Mouse (Mus musculus) bone marrow, adult 2 months (tissue): ENCODE results near the gene Slk. TPM values are rescaled to one million over a fixed set of nuclear protein-coding genes. Genes with fewer than 3 reads are reported as not detected.

Experiments used
- H3K27ac ChIP-seq: fragments of 200-500 bp; 2 replicates; pipeline ENCODE4 v1.5.1; 2012; ENCODE audit warnings: low read depth, mild to moderate bottlenecking, control low read depth, inconsistent platforms, low read length; ENCODE audit not compliant: control insufficient read depth, poor library complexity, insufficient read depth
- H3K4me1 ChIP-seq: fragments of 200-500 bp; 2 replicates; pipeline ENCODE4 v1.6.1; 2011; ENCODE audit warnings: low read length; ENCODE audit not compliant: control insufficient read depth, insufficient read depth
- H3K4me3 ChIP-seq: fragments of 200-500 bp; replicated peaks from 2 replicates; pipeline ENCODE3; 2011; ENCODE audit warnings: mild to moderate bottlenecking, low read depth, low read length, control low read depth; ENCODE audit not compliant: control insufficient read depth
- CTCF ChIP-seq: fragments of 200-500 bp; IDR thresholded peaks from 2 replicates; pipeline ENCODE4 v1.5.1; 2011; ENCODE audit warnings: low read length, control low read depth; ENCODE audit not compliant: control insufficient read depth, insufficient read depth
- POLR2A ChIP-seq: fragments of 200-500 bp; IDR thresholded peaks from 2 replicates; pipeline ENCODE4 v1.6.1; 2011; ENCODE audit warnings: low read depth, mild to moderate bottlenecking, control low read depth, low read length, borderline replicate concordance; ENCODE audit not compliant: control insufficient read depth
- WGBS: fragments of 180-500 bp; shearing (Covaris S2); methylation state at CpG from one replicate; pipeline ENCODE4 v1.1.7; 2018; 5-methylcytosine and 5-hydroxymethylcytosine counted together
- polyA plus RNA-seq: library from polyadenylated mRNA; stranded (reverse); fragments of >200 nt; gene quantifications from 2 replicates; pipeline ENCODE4 v1.2.4, GENCODE M21; 2011; ENCODE audit warnings: low replicate concordance; ENCODE audit not compliant: missing spikeins, insufficient read depth, insufficient read length

The Slk gene
- polyA plus RNA-seq, result 40.1 and 54.3 TPM in 2 replicates

GRCm38 (mm10) chr19:47579225-47579787, at the start of gene Slk:
TSS of gene Slk (plus strand) at chr19:47579678.
- TF ChIP-seq CTCF (0 out of 2 replicates have a peak, but pooled peaks have one; percentile 1), POLR2A (peak; percentile 85)
- H3K4me1 ChIP-seq, result no peaks in the 10 kb centered on the region
- under 1% methylated on average over 81 of the region's 83 CpGs for whole genome bisulfite sequencing
- H3K27ac ChIP-seq, result peak within 1 kb of the TSS; percentile 98
- H3K4me3 ChIP-seq, result peak within 1 kb of the TSS; percentile 93

DNA sequence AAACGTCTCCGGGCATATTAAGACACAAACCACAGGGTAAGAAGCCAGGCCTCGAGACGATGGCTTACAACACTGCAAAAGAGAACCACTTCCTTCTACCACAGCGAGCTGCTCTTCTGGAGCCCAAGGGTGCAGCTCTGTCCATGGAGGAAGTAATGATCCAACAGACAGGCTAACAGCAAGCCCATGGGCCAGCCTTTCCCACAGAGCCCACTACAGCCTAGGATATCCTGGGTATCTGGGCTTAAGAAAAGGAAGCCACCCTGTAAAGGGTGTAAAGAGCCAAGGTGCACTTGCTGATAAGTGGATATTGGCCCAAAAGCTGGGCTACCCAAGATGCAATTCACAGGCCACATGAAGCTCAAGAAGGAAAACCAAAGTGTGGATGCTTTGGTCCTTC, 48.2 kb upstream of the Slk start:
- WGBS, result 4% methylated on average over 5 of the region's 5 CpGs
- Histone ChIP-seq H3K27ac (peak overlapping the region; percentile 81), H3K4me1 (peaks cover 6% of the 10 kb centered on the region), H3K4me3 (no peak overlapping the region)
- TF ChIP-seq CTCF (no peak), POLR2A (no peak)

DNA sequence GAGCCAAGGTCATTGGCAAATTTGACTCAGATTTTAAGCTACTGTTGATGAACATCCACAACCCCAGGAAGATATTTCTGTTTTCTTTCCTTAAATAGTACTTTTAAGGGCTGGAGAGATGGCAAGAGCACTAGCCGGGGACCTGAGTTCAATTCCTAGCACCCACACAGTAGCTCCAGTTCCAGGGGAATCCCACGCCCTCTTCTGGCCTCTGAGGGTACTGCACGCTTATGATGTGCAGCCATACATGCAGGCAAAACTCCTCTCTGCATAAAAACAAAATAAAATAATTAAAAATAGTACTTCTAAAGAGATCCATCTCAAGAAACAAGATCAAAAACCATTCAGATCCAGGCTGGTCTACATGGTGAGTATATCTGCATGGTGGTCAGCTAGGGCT, 47.0 kb upstream of the Slk start:
- no peak overlapping the region for H3K4me3 ChIP-seq
- WGBS, result 86% methylated on average over 3 of the region's 3 CpGs
- TF ChIP-seq POLR2A (no peak), CTCF (peak; percentile 50)
- H3K4me1 ChIP-seq, result peaks cover 5% of the 10 kb centered on the region
- H3K27ac ChIP-seq, result no peak overlapping the region

GRCm38 (mm10) chr19:47534131-47534530, 45.3 kb upstream of the Slk start:
- Histone ChIP-seq H3K27ac (no peak overlapping the region), H3K4me3 (no peak overlapping the region), H3K4me1 (peaks cover 10% of the 10 kb centered on the region)
- TF ChIP-seq CTCF (no peak), POLR2A (no peak)
- WGBS, result 76% methylated on average over 1 of the region's 1 CpGs

DNA sequence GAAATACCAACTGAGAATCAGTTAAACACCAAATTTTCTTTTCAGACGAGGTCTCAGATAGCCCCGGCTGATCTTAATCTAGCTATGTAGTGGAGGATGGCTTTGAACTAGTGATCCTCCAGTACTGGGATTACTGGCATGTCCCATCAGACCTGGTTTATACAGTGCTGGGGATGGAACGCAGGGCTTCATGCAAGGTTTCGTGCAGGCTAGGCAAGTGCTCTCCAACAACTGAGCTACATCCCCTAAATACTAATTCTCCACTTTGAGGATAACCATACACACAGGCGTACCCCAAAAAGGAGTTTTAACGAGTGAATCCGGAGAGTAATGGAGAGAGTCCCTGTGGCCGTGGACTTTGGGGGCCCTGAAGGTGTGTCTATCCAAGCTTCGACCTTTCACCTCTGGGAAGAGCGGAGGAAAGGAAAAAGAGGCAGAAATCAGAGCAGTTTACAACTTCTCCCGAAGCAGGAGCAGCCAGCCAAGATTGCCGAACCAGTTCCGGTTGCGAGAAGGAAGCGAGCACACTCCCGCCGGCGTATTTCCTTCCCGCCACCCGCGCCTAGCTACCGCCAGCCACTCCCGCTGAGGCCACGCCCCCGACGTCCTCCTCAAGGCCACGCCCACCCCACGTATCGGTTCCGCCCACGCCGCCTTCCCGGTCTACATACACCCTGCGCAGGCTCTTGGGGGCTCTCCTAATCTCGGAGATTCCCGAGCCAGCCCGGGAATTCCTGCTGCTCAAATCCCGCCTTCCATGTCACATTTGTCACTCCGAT, 42.8 kb upstream of the Slk start:
- no peak for TF ChIP-seq CTCF
- TF ChIP-seq POLR2A, result peak; percentile 86; the same call in 1 of the 2 replicates
- H3K27ac ChIP-seq, result peak overlapping the region; percentile 76
- 5% methylated on average over 39 of the region's 39 CpGs for WGBS
- peaks cover 5% of the 10 kb centered on the region for H3K4me1 ChIP-seq
- H3K4me3 ChIP-seq, result peak overlapping the region; percentile 73

- H3K4me1 ChIP-seq, result peaks cover 5% of the 10 kb centered on the region
These were observed 42.1 kb upstream of the Slk start, which contains the start of gene Stn1 for GRCm38 (mm10) chr19:47537300-47537792. TSS of gene Stn1 (minus strand) at chr19:47537507.

DNA sequence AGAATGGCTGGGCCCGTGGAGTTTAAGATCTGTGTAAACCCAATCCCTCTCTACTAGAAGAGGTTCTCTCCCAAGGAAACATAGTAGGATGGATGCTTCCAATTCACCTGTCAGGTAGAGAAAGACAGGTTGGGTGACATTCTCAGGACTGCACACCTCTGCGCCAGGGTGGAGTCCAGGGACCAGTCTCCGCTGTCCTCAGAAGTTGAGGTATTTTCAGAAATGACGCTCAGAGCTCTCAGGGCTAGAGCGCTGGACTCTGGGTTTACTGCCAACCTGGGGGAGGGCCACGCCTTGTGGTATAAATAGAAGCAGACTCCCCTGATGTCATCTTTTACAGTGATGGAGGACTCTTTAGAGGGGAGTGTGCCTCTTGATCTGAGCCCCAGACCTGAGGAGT, 41.6 kb upstream of the Slk start:
- Histone ChIP-seq H3K27ac (no peak overlapping the region; the same call in 1 of the 2 replicates), H3K4me3 (no peak overlapping the region), H3K4me1 (peaks cover 5% of the 10 kb centered on the region)
- no peak for TF ChIP-seq CTCF
- no peak for TF ChIP-seq POLR2A
- 48% methylated on average over 6 of the region's 6 CpGs for WGBS

More at GRCm38 (mm10) chr19:47537300-47537792, 42.1 kb upstream of the Slk start, which contains the start of gene Stn1:
- Histone ChIP-seq H3K4me3 (peak within 1 kb of the TSS; percentile 73), H3K27ac (peak within 1 kb of the TSS; percentile 76)
- no peak for TF ChIP-seq CTCF
- TF ChIP-seq POLR2A, result no peak
- 4% methylated on average over 10 of the region's 10 CpGs for WGBS

GRCm38 (mm10) chr19:47538801-47539200, 40.7 kb upstream of the Slk start:
- TF ChIP-seq CTCF (no peak), POLR2A (no peak)
- Histone ChIP-seq H3K4me3 (no peak overlapping the region), H3K27ac (no peak overlapping the region), H3K4me1 (peaks cover 5% of the 10 kb centered on the region)
- WGBS, result 8% methylated on average over 6 of the region's 6 CpGs
